Mouse (Mus musculus) inflammation-experienced regulatory T-cells, adult 6 months (primary cell): ENCODE data around the gene Gusb. TPM values are rescaled to one million over a fixed set of nuclear protein-coding genes. Genes with fewer than 3 reads are reported as not detected.

ENCODE experiments used
- ATAC-seq: one replicate; pipeline ENCODE4 v1.8.0; 2017
- polyA plus RNA-seq, 3 experiments: library from polyadenylated mRNA; unstranded; fragments of 100-300 nt; shearing (Covaris generic); gene quantifications; one replicate each; pipeline ENCODE4 v1.2.1; 2017

Gusb gene
- polyA plus RNA-seq: 10 to 100 TPM; 42.3 to 50.6 (median 45.0) TPM

- peak; percentile 91 for ATAC-seq
Observed at GRCm38 (mm10) chr5:130002301-130003146, at the start of gene Gusb. TSS of gene Gusb (minus strand) at chr5:130003049.

DNA sequence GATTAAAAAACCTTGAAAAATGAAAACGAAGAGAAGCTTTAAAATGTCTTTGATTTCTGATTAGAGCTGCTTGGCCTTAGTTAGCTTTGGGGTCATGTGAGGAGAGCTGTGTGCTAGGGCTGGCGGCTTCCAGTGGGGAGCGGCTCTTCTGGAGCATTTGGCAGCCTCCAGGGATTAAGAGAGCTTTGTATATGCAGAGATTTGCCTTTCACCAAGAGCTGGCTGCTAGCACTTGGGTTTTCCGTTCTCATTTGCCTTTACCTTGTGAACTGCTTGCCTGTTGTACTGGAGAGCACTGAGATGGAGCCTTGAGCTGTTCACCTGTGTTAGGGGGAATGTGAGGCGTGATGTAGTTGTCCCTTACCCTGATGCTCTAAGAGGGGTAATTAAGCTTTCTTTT is 49.7 kb upstream of the Gusb start:
- ATAC-seq: no peak

GRCm38 (mm10) chr5:130051073-130051860 is 48.4 kb upstream of the Gusb start:
- ATAC-seq: no peak

GRCm38 (mm10) chr5:130050416-130050815 is 47.6 kb upstream of the Gusb start:
- ATAC-seq: no peak

GRCm38 (mm10) chr5:130048786-130049520 is 46.1 kb upstream of the Gusb start:
- ATAC-seq: no peak

DNA sequence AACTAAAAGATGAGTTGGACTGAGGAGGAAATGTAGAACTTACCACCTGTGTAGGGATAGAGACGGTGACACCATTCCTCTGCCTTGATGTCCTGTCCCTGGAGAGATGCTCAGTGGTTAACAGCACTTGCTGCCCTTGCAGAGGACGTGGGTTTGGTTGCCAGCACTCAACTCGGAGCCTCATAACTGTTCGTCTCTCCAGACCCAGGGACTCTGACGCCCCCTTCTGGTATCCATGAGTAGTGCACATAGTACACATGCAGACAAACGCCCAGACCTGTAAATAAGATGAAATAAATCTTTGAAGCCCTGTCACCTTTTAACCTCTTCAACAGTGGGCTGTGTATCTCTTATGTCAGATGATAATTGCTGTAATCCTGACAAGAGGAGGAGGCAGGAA is 44.2 kb upstream of the Gusb start:
- ATAC-seq: no peak

- no peak for ATAC-seq
Observed at GRCm38 (mm10) chr5:130046589-130046988, 43.7 kb upstream of the Gusb start.

DNA sequence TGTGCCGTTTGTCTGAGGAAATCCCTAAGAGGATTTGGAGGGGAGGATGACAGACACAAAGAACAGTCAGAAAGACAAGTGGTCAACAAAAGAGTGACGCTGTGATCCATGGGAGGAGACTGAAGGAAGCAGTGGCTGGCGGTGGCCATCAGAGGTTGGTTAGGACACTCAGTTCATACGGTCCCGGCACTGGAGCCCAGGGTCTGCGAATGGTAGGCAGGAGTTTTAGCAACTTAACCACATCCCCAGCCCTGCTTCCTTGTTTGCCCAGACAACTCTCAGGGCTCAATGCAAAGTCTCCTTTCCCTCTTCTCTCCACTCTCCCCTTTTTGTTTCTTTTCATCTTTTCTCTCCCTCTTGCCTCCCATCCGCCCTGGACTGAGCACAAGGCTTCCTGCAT is 43.3 kb upstream of the Gusb start:
- no peak for ATAC-seq

DNA sequence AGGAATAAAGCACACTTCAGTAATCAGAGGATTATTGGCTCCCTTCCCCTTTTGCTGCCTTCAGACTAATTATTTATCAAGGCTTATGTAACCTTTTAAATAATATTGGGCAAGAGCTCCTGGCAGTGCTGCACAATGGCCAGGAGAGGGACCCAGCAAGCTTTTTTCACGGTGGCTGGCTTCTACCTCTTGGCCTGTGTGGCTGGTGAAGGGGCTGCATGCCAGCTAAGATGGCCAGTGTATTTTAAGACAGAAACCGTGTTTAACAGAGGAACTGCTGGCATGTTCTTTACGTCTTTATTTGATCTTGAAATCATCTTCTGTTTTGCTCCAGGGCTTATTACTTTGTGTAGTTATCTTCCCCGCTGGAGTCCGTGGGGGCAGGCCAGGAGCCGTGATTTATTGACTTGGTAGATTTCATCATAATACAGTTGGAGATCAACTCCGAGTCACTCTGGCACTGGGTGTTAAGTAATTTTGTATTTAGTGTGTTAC is 41.4 kb upstream of the Gusb start:
- ATAC-seq: no peak

DNA sequence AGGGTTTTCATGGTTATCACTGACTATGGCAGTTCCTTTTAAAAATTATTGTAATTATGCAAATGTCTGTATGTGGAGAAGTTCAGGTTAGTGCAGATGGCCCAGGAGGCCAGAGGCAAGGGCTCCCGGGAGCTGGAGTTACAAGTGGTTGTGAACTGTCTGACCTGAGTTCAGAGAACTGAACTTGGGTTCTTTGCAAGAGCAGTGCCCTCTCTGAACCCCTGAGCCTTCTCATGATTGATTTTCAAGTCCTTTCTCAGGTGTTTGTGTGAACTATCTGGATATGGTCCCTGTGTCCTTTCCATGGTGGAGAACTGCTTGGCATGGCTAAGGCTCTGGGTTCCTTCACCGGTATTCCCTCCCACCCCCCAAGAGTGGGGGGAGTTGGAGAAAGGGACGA is 40.9 kb upstream of the Gusb start:
- ATAC-seq: no peak

GRCm38 (mm10) chr5:130041262-130041661 is 38.4 kb upstream of the Gusb start:
- ATAC-seq: no peak

- no peak for ATAC-seq
Observed at GRCm38 (mm10) chr5:130040797-130041196, 37.9 kb upstream of the Gusb start.

DNA sequence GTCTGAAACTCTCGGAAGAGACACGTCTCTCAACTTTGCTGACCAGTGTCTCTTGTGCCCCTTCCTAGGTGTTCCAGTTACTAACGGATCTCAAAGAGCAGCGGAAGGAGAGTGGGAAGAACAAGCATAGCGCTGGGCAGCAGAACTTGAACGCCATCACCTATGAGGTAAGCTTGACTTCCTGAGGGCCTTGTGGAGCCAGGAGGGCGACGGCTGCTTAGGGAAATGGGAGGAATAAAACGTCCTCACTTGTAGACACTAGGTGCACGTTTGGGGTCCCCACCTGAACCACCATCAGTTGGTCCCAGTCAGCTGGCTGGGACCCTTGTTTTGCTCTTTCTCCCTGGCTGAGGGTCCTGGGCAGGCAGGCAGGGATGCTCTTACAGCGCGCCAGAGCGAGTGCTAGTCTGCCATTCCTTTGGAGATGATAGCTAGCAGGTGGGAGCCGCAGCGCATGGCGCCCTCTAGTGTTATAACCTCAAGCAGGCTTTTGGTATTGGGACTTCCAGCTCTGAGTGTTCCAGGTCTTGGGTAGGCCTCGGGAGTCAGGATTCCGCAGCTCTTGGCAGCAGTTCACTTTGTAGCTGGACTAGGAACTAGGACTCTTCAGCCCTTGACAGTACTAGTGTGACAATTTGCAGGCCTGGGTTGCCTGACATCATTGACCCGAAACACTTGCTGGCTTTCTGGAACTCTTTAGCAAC is 35.1 kb upstream of the Gusb start:
- ATAC-seq: peak; percentile 58

DNA sequence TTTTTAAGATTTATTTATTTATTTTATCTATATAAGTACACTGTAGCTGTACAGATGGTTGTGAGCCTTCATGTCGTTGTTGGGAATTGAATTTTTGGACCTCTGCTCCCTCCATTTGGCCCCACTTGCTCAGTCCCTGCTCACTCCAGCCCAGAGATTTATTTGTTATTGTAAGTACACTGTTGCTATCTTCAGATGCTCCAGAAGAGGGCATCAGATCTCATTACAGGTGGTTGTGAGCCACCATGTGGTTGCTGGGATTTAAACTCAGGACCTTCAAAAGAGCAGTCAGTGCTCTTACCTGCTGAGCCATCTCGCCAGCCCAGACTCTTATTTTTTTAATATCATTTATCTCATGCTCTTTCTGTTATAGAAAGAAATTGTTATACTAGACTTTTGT is 33.5 kb upstream of the Gusb start:
- ATAC-seq: peak; percentile 46

- ATAC-seq: no peak
Observed at GRCm38 (mm10) chr5:130033869-130034268, 31.0 kb upstream of the Gusb start.

GRCm38 (mm10) chr5:130031410-130032390 is 28.9 kb upstream of the Gusb start:
- ATAC-seq: no peak

GRCm38 (mm10) chr5:130029142-130029897 is 26.5 kb upstream of the Gusb start, which contains the start of the genes Asl and Crcp:
TSS of gene Asl (minus strand) at chr5:130029247.
TSS of gene Crcp (plus strand) at chr5:130029290.
- peak; percentile 72 for ATAC-seq

- no peak for ATAC-seq
Observed at GRCm38 (mm10) chr5:130027696-130028095, 24.8 kb upstream of the Gusb start.

DNA sequence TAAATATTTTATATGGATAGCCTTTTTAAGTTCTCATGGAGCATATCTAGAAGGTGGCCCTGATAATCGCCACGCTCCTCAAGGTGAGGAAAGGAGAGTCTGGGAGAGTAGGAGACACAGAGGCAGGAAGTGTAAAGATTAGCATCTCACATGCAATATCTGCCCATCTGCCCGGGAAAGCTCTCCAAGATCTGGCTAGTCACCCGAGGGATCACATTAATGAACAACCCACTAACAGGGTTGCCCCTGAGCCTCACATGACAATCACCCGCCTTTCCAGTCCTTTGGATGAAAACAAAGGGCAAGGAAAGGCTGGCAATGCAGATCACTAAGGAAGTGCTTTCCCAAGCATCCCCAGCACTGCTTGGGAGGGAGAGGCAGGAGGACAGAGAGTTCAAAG is 24.3 kb upstream of the Gusb start:
- ATAC-seq: no peak
